Mouse (Mus musculus) G1E-ER4 (cell line): ENCODE measurements around the gene Osbp. TPM values are rescaled to one million over a fixed set of nuclear protein-coding genes. Genes with fewer than 3 reads are reported as not detected.

Experiments
- GATA1 ChIP-seq: IDR thresholded peaks from one replicate; pipeline ENCODE4 v1.8.0; 2012; ENCODE audit warnings: low read length, inconsistent platforms
- polyA plus RNA-seq: library from polyadenylated mRNA; stranded (reverse); fragments of >175 nt; gene quantifications from 2 replicates; pipeline ENCODE4 v1.2.3, GENCODE M21; 2012

Osbp gene
- polyA plus RNA-seq, 1 experiment, result 9.9 TPM

GRCm38 (mm10) chr19:11975683-11976082, 9.9 kb downstream of the Osbp start:
- no peak for TF ChIP-seq GATA1

GRCm38 (mm10) chr19:11977363-11977762, 11.6 kb downstream of the Osbp start:
- no peak for TF ChIP-seq GATA1

GRCm38 (mm10) chr19:11980471-11980870, 14.7 kb downstream of the Osbp start:
- TF ChIP-seq GATA1, result no peak

GRCm38 (mm10) chr19:11987841-11988240, 22.1 kb downstream of the Osbp start:
- no peak for TF ChIP-seq GATA1

- no peak for TF ChIP-seq GATA1
Measured at GRCm38 (mm10) chr19:11989334-11989733, 23.6 kb downstream of the Osbp start.

- no peak for TF ChIP-seq GATA1
Measured at GRCm38 (mm10) chr19:11992034-11992433, 26.3 kb downstream of the Osbp start.

- peak; percentile 61 for TF ChIP-seq GATA1
Measured at GRCm38 (mm10) chr19:11992441-11993029, 26.8 kb downstream of the Osbp start.

- TF ChIP-seq GATA1, result no peak
Measured at GRCm38 (mm10) chr19:11994703-11995431, 29.1 kb downstream of the Osbp start.

- no peak for TF ChIP-seq GATA1
Measured at GRCm38 (mm10) chr19:11995722-11996448, 30.1 kb downstream of the Osbp start.

- no peak for TF ChIP-seq GATA1
Measured at GRCm38 (mm10) chr19:12001686-12002085, 35.9 kb downstream of the Osbp start.

- no peak for TF ChIP-seq GATA1
Measured at GRCm38 (mm10) chr19:12002125-12002524, 36.4 kb downstream of the Osbp start.

GRCm38 (mm10) chr19:12002791-12003190, 37.0 kb downstream of the Osbp start:
- no peak for TF ChIP-seq GATA1

- no peak for TF ChIP-seq GATA1
Measured at GRCm38 (mm10) chr19:12003568-12003967, 37.8 kb downstream of the Osbp start.

- no peak for TF ChIP-seq GATA1
Measured at GRCm38 (mm10) chr19:12004216-12005008, 38.7 kb downstream of the Osbp start.
